Mouse (Mus musculus): ENCODE results near the gene Tbx15. TPM values are rescaled to one million over a fixed set of nuclear protein-coding genes. Genes with fewer than 3 reads are reported as not detected.

Gene Tbx15
- polyA plus RNA-seq, 1 experiment from 2014 or later, result 26.5 TPM

- Histone ChIP-seq H3K27ac (peak overlapping the region; percentile 100), H3K36me3 (peaks cover 15% of the 10 kb centered on the region), H3K9me3 (no peaks in the 10 kb centered on the region), H3K9ac (replicated peaks) (peak overlapping the region; percentile 100), H3K4me3 (replicated peaks) (peak overlapping the region; percentile 87), H3K27me3 (peaks cover 6% of the 10 kb centered on the region; the same call in 1 of the 2 replicates), H3K4me1 (replicated peaks) (peaks cover 38% of the 10 kb centered on the region), H3K4me2 (peak overlapping the region; percentile 66)
- no peak for ATAC-seq (ENCODE audit: insufficient number of reproducible peaks, insufficient read depth, low FRiP score, low TSS enrichment, low read depth)
- 2% methylated on average over 11 of the region's 11 CpGs for WGBS
Measured at GRCm38 (mm10) chr3:99256366-99256750, 16.2 kb downstream of the Tbx15 start.

- WGBS, result 1% methylated on average over 20 of the region's 20 CpGs
- Histone ChIP-seq H3K4me2 (peak overlapping the region; percentile 66), H3K4me3 (replicated peaks) (peak overlapping the region; percentile 87), H3K9me3 (no peaks in the 10 kb centered on the region), H3K27ac (peak overlapping the region; percentile 100), H3K9ac (replicated peaks) (peak overlapping the region; percentile 100), H3K4me1 (replicated peaks) (peaks cover 38% of the 10 kb centered on the region), H3K27me3 (peaks cover 3% of the 10 kb centered on the region; the same call in 1 of the 2 replicates), H3K36me3 (peaks cover 15% of the 10 kb centered on the region)
- ATAC-seq (ENCODE audit: insufficient number of reproducible peaks, insufficient read depth, low FRiP score, low TSS enrichment, low read depth), result no peak
Measured at GRCm38 (mm10) chr3:99256766-99257165, 16.6 kb downstream of the Tbx15 start.

GRCm38 (mm10) chr3:99257586-99258577 is 17.7 kb downstream of the Tbx15 start:
- peak overlapping the region; percentile 87 for H3K4me3 ChIP-seq (replicated peaks)
- no peaks in the 10 kb centered on the region for H3K27me3 ChIP-seq
- no peaks in the 10 kb centered on the region for H3K9me3 ChIP-seq
- H3K4me1 ChIP-seq (replicated peaks), result peaks cover 45% of the 10 kb centered on the region
- peak overlapping the region; percentile 100 for H3K27ac ChIP-seq
- WGBS, result 5% methylated on average over 29 of the region's 29 CpGs
- peak overlapping the region; percentile 66 for H3K4me2 ChIP-seq
- peak overlapping the region; percentile 100 for H3K9ac ChIP-seq (replicated peaks)
- ATAC-seq (ENCODE audit: insufficient number of reproducible peaks, insufficient read depth, low FRiP score, low TSS enrichment, low read depth), result no peak
- peaks cover 15% of the 10 kb centered on the region for H3K36me3 ChIP-seq

- H3K4me2 ChIP-seq, result peak overlapping the region; percentile 66
- H3K9ac ChIP-seq (replicated peaks), result peak overlapping the region; percentile 51; the same call in 1 of the 2 replicates
- no peak for ATAC-seq (ENCODE audit: insufficient number of reproducible peaks, insufficient read depth, low FRiP score, low TSS enrichment, low read depth)
- no peaks in the 10 kb centered on the region for H3K9me3 ChIP-seq
- WGBS, result 11% methylated on average over 6 of the region's 6 CpGs
- H3K27me3 ChIP-seq, result peaks cover 3% of the 10 kb centered on the region; the same call in 1 of the 2 replicates
- peaks cover 19% of the 10 kb centered on the region for H3K36me3 ChIP-seq
- H3K4me1 ChIP-seq (replicated peaks), result peaks cover 59% of the 10 kb centered on the region
- peak overlapping the region; percentile 62 for H3K27ac ChIP-seq
- H3K4me3 ChIP-seq (replicated peaks), result peak overlapping the region; percentile 23
Measured at GRCm38 (mm10) chr3:99259741-99260270, 19.6 kb downstream of the Tbx15 start.

DNA sequence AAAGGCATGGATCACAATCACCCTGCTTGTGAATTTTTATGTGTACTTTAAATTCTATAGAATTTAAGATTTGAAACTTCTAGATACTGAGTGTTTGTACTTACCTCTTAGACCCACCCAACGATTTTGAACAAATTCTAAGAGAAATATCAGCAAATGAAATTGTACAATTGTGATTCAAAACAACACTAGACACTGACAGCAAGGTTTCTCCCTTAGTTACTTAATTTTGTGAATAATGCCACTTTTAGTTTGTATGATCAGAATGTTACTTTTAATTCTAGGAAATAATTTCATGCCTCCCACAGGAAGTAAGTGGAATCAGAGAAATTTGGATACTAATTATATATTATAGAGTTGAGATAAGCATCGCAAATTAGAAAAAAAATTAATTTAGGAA is 20.2 kb downstream of the Tbx15 start:
- no peak for ATAC-seq (ENCODE audit: insufficient number of reproducible peaks, insufficient read depth, low FRiP score, low TSS enrichment, low read depth)
- H3K4me1 ChIP-seq (replicated peaks), result peaks cover 65% of the 10 kb centered on the region
- peaks cover 5% of the 10 kb centered on the region; the same call in 1 of the 2 replicates for H3K27me3 ChIP-seq
- H3K27ac ChIP-seq, result peak overlapping the region; percentile 62
- peak overlapping the region; percentile 66 for H3K4me2 ChIP-seq
- H3K9me3 ChIP-seq, result no peaks in the 10 kb centered on the region
- peak overlapping the region; percentile 51; the same call in 1 of the 2 replicates for H3K9ac ChIP-seq (replicated peaks)
- WGBS, result 26% methylated on average over 2 of the region's 2 CpGs
- H3K4me3 ChIP-seq (replicated peaks), result peak overlapping the region; percentile 23
- H3K36me3 ChIP-seq, result peaks cover 22% of the 10 kb centered on the region

DNA sequence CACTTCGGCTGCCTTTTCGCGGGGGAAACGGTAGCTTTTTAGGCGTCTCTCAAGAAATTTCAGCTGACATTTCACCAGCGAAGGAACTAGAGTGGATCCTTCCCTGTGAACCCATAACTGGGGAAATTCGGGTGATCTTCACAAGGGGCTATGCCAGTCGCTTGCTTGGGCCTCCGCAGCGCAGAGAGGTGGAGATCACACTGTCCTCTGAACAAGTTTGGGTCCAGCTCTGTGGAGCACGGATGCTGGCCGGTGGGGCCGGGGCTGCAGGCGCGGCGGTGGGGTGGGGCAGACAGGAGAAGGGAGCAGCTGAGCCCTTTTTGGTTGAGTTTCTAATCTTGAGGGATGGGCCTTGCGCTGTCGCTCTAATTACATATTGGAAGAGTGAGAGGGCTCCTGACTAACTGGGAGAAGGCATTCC is 21.2 kb downstream of the Tbx15 start:
- Histone ChIP-seq H3K4me1 (replicated peaks) (peaks cover 71% of the 10 kb centered on the region), H3K9me3 (peaks cover 8% of the 10 kb centered on the region; the same call in 1 of the 2 replicates), H3K9ac (replicated peaks) (peak overlapping the region; percentile 69), H3K36me3 (peaks cover 31% of the 10 kb centered on the region), H3K4me2 (peak overlapping the region; percentile 66), H3K4me3 (replicated peaks) (peak overlapping the region; percentile 38), H3K27ac (peak overlapping the region; percentile 81), H3K27me3 (peaks cover 5% of the 10 kb centered on the region; the same call in 1 of the 2 replicates)
- ATAC-seq (ENCODE audit: insufficient number of reproducible peaks, insufficient read depth, low FRiP score, low TSS enrichment, low read depth), result no peak
- WGBS, result 4% methylated on average over 18 of the region's 18 CpGs

DNA sequence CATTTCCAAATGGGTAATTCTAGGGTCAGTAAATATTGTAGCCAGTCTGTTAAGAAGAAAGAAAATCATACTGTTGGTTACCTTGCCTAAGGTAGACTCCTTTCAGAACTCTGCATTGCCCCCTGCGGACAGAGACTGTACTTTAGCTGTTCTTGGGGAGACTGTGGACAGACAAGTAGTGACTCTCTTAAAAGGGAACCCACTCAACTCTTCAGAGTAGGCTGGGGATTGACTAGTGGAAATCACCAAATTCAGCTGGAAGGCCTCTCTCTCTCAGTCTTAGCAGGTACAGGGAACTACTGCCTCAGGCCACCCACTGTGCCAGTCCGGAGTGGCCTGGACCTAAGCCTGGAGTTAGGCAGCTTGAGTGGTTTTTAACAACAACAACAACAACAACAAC is 21.8 kb downstream of the Tbx15 start:
- 5% methylated on average over 2 of the region's 2 CpGs for WGBS
- peak overlapping the region; percentile 38 for H3K4me3 ChIP-seq (replicated peaks)
- peak overlapping the region; percentile 81 for H3K27ac ChIP-seq
- peaks cover 8% of the 10 kb centered on the region; the same call in 1 of the 2 replicates for H3K9me3 ChIP-seq
- H3K36me3 ChIP-seq, result peaks cover 36% of the 10 kb centered on the region
- H3K27me3 ChIP-seq, result peaks cover 5% of the 10 kb centered on the region; the same call in 1 of the 2 replicates
- peak overlapping the region; percentile 69; the same call in 1 of the 2 replicates for H3K9ac ChIP-seq (replicated peaks)
- H3K4me2 ChIP-seq, result peak overlapping the region; percentile 66
- peaks cover 72% of the 10 kb centered on the region for H3K4me1 ChIP-seq (replicated peaks)
- no peak for ATAC-seq (ENCODE audit: insufficient number of reproducible peaks, insufficient read depth, low FRiP score, low TSS enrichment, low read depth)

GRCm38 (mm10) chr3:99263471-99263903 is 23.3 kb downstream of the Tbx15 start:
- Histone ChIP-seq H3K4me2 (peak overlapping the region; percentile 66), H3K4me1 (replicated peaks) (peaks cover 68% of the 10 kb centered on the region), H3K4me3 (replicated peaks) (no peak overlapping the region), H3K27me3 (peaks cover 5% of the 10 kb centered on the region; the same call in 1 of the 2 replicates), H3K27ac (peak overlapping the region; percentile 81), H3K9ac (replicated peaks) (peak overlapping the region; percentile 18; the same call in 1 of the 2 replicates), H3K36me3 (peaks cover 36% of the 10 kb centered on the region), H3K9me3 (peaks cover 8% of the 10 kb centered on the region; the same call in 1 of the 2 replicates)
- ATAC-seq (ENCODE audit: insufficient number of reproducible peaks, insufficient read depth, low FRiP score, low TSS enrichment, low read depth), result no peak
- 21% methylated on average over 9 of the region's 9 CpGs for WGBS

- WGBS, result 32% methylated on average over 7 of the region's 7 CpGs
- Histone ChIP-seq H3K9me3 (peaks cover 8% of the 10 kb centered on the region; the same call in 1 of the 2 replicates), H3K4me1 (replicated peaks) (peaks cover 71% of the 10 kb centered on the region), H3K36me3 (peaks cover 48% of the 10 kb centered on the region), H3K27me3 (peaks cover 5% of the 10 kb centered on the region; the same call in 1 of the 2 replicates), H3K4me3 (replicated peaks) (no peak overlapping the region), H3K27ac (no peak overlapping the region), H3K9ac (replicated peaks) (no peak overlapping the region), H3K4me2 (peak overlapping the region; percentile 15)
- ATAC-seq (ENCODE audit: insufficient number of reproducible peaks, insufficient read depth, low FRiP score, low TSS enrichment, low read depth), result no peak
Measured at GRCm38 (mm10) chr3:99264695-99265094, 24.5 kb downstream of the Tbx15 start.

DNA sequence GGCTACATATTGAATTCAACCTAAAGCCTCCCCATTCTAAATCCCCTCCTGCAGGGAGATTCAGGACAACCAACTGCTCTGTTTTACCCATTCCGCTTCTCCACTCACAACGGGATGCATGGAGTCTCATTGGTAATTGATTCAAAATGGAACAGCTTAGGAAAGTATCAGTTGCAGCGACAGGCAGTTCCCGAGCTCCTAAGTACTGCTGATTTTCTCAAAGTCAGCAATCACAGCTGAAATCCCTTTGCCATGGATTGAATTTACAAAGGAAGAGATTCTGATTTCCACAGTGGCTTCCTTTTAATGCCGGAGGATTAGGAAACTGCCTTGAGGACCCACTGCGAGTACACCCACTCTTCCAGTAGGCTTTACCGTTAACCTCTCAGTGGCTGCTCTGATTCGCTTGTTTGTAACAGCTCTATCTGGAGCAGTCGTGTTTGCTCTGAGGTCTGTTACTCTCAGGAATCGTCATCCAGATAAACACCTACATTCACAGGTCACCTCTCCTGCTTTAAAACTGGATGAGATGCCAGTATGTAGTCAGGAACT is 26.6 kb downstream of the Tbx15 start:
- peaks cover 68% of the 10 kb centered on the region for H3K4me1 ChIP-seq (replicated peaks)
- H3K4me3 ChIP-seq (replicated peaks), result no peak overlapping the region
- H3K27ac ChIP-seq, result no peak overlapping the region
- peaks cover 66% of the 10 kb centered on the region for H3K36me3 ChIP-seq
- 0 out of 2 replicates have a peak, but pooled peaks have one; percentile 30 for ATAC-seq (ENCODE audit: insufficient number of reproducible peaks, insufficient read depth, low FRiP score, low TSS enrichment, low read depth)
- peaks cover 5% of the 10 kb centered on the region; the same call in 1 of the 2 replicates for H3K27me3 ChIP-seq
- peak overlapping the region; percentile 19; the same call in 1 of the 2 replicates for H3K4me2 ChIP-seq
- 36% methylated on average over 10 of the region's 10 CpGs for WGBS
- no peak overlapping the region for H3K9ac ChIP-seq (replicated peaks)
- H3K9me3 ChIP-seq, result peaks cover 8% of the 10 kb centered on the region; the same call in 1 of the 2 replicates
